Mouse (Mus musculus) ES-E14 (cell line): ENCODE measurements around the gene Inpp4b. TPM values are rescaled to one million over a fixed set of nuclear protein-coding genes. Genes with fewer than 3 reads are reported as not detected.

Experiments used
- DNase-seq: peaks from one replicate; pipeline ENCODE4 v3.0.0-alpha.2; 2013; ENCODE audit warnings: low read depth, low spot score
- H3K27ac ChIP-seq: 2 replicates; pipeline ENCODE4 v1.5.1; 2012; ENCODE audit warnings: low read depth, mild to moderate bottlenecking, low read length, moderate library complexity, mixed read lengths; ENCODE audit not compliant: poor library complexity, insufficient read depth, severe bottlenecking
- H3K36me3 ChIP-seq: 2 replicates; pipeline ENCODE4 v1.6.1; 2012; ENCODE audit warnings: mild to moderate bottlenecking, low read length, moderate library complexity, mixed read lengths; ENCODE audit not compliant: control insufficient read depth, poor library complexity, insufficient read depth, severe bottlenecking
- H3K4me1 ChIP-seq, 2 experiments: fragments of 150-350 bp in 1 of 2; sonication (generic) in 1 of 2; 2 replicates each; pipeline ENCODE4 v1.6.1; 2012; ENCODE audit warnings: low read length in 2 of 2, mild to moderate bottlenecking in 1 of 2, mixed read lengths in 1 of 2; ENCODE audit not compliant: control insufficient read depth in 2 of 2, insufficient read depth in 2 of 2, poor library complexity in 1 of 2
- H3K4me3 ChIP-seq, 2 experiments: fragments of 150-350 bp in 1 of 2; sonication (generic) in 1 of 2; 2 replicates each; pipeline ENCODE4 v1.5.1; 2012; ENCODE audit warnings: low read length in 2 of 2, low read depth in 1 of 2, mild to moderate bottlenecking in 1 of 2, mixed read lengths in 1 of 2; ENCODE audit not compliant: insufficient read depth in 1 of 2, poor library complexity in 1 of 2, severe bottlenecking in 1 of 2
- H3K9ac ChIP-seq: 2 replicates; pipeline ENCODE4 v1.6.1; 2012; ENCODE audit warnings: low read depth, mild to moderate bottlenecking, low read length, mixed read lengths; ENCODE audit not compliant: poor library complexity, insufficient read depth, severe bottlenecking
- H3K9me3 ChIP-seq: fragments of 150-350 bp; sonication (generic); 2 replicates; pipeline ENCODE4 v1.6.1; 2012; ENCODE audit warnings: low read depth, mild to moderate bottlenecking, low read length; ENCODE audit not compliant: control insufficient read depth, insufficient read depth
- CHD2 ChIP-seq: IDR thresholded peaks from 2 replicates; pipeline ENCODE4 v1.6.1; 2014; ENCODE audit warnings: mild to moderate bottlenecking, low read depth, low read length, inconsistent platforms
- HCFC1 ChIP-seq: IDR thresholded peaks from 2 replicates; pipeline ENCODE4 v1.6.1; 2012; ENCODE audit warnings: low read length, inconsistent platforms, borderline replicate concordance; ENCODE audit not compliant: insufficient read depth
- MAFK ChIP-seq: IDR thresholded peaks from 2 replicates; pipeline ENCODE4 v1.6.1; 2014; ENCODE audit warnings: mild to moderate bottlenecking, low read depth, low read length, inconsistent platforms; ENCODE audit not compliant: insufficient read depth
- ZC3H11A ChIP-seq: IDR thresholded peaks from 2 replicates; pipeline ENCODE4 v1.6.1; 2012; ENCODE audit warnings: low read depth, mild to moderate bottlenecking, inconsistent platforms, low read length, borderline replicate concordance
- ZNF384 ChIP-seq: IDR thresholded peaks from 2 replicates; pipeline ENCODE4 v1.6.1; 2012; ENCODE audit warnings: low read depth, low read length, inconsistent platforms
- in situ Hi-C, 2 experiments: fragments of 600-800 bp; cut with MboI; formaldehyde crosslinking; loops; one replicate each; pipeline ENCODE4 v1.15.1; 2025; ENCODE audit warnings: low sequenced_read_pairs in 2 of 2, inconsistent platforms in 1 of 2; ENCODE audit not compliant: unreplicated experiment in 2 of 2
- total RNA-seq: library from RNA; depleted of rRNA; stranded (reverse); fragments of 300-350 nt; gene quantifications from 2 replicates; pipeline ENCODE4 v1.2.3, GENCODE M21; 2012

Gene Inpp4b
- total RNA-seq, 1 experiment: 0.98 TPM

DNA sequence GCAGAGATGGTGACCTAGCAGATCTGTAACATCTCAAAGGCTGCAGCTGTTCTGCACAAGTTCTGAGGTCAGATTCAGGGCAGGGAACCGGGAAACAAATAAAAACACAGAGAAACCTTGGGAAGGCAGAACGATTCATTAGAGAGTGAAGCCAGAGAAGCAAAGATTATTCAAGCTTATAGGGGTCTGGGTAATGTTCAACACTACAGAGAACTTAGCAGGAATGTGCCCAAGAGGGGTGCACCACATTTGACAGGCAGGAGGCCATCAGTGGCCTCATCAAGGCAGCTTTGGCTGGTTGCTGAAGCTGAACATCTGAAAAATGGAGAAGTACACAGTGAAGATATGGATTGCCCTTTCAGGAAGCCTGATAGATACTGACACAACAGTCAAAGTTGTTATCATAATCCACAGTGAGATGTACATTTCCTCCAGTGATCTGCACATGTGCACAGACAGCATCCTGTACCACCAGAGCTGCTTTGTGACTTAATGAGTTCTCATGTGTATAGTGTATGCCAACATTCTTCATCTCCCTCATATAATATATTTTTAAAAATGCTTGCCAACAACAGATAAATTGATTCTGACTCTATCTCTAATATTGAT, 148.8 kb downstream of the Inpp4b start:
- no peak for DNase-seq

DNA sequence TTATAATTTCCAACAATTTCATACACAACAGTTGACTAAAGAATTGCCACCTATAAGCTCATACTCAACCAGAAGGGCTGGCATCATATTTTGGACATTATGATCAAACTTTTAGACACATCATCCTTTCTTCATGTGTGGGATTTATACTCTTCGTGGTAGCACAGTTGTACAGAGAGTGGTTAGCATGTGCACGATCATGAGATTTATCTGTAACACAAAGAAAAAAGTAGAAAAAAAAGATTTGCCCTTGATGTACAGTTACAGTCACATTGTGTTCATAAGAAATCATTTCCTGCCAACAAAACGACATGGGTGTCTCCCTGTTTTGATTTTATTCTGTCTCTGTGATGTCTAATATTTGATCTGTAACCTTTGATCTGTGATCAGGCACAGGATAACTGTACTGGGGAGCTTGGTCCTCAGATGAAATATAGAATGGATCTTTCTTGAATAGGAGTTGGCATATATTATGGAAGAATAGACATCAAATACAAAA, 149.4 kb downstream of the Inpp4b start:
- Histone ChIP-seq H3K36me3 (no peaks in the 10 kb centered on the region), H3K9ac (no peak overlapping the region), H3K27ac (no peak overlapping the region), H3K4me1 (no peaks in the 10 kb centered on the region), H3K9me3 (no peaks in the 10 kb centered on the region), H3K4me3 (no peak overlapping the region)
- in situ Hi-C loops: no loop called here
- no peak for DNase-seq
- TF ChIP-seq ZC3H11A (no peak), CHD2 (no peak), MAFK (no peak), ZNF384 (no peak), HCFC1 (no peak)

More for the DNA sequence above, 148.8 kb downstream of the Inpp4b start:
- Histone ChIP-seq H3K9me3 (no peaks in the 10 kb centered on the region), H3K27ac (no peak overlapping the region), H3K9ac (no peak overlapping the region), H3K36me3 (no peaks in the 10 kb centered on the region), H3K4me1 (no peaks in the 10 kb centered on the region), H3K4me3 (no peak overlapping the region)
- in situ Hi-C loops: no loop called here
- TF ChIP-seq ZNF384: no peak
- TF ChIP-seq HCFC1: no peak
- no peak for TF ChIP-seq ZC3H11A
- no peak for TF ChIP-seq CHD2
- TF ChIP-seq MAFK: no peak

DNA sequence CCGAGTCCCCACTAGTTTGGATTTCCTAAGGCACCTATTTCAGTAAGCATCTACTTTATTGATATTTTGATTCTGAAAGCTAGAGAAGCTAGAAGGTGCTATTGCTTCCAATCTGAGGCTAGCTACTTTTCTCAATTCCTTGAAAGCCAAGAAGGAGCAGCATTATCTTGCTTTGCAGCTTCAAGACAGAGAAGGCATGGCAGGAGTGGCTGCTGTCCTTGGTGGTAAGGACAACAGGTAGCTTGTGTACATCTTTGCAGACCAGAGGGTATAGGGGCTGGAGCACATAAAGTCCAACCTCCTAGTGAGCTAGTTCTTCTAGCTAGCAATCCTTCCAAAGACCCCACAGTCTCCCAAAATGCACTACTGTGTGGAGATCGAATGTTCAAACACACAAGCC, 152.5 kb downstream of the Inpp4b start:
- DNase-seq: no peak
- H3K36me3 ChIP-seq: no peaks in the 10 kb centered on the region
- no peak overlapping the region for H3K4me3 ChIP-seq
- in situ Hi-C loops: no loop called here
- H3K9ac ChIP-seq: no peak overlapping the region
- TF ChIP-seq HCFC1 (no peak), ZNF384 (no peak), ZC3H11A (no peak), CHD2 (no peak), MAFK (no peak)
- H3K4me1 ChIP-seq: no peaks in the 10 kb centered on the region
- H3K27ac ChIP-seq: no peak overlapping the region
- H3K9me3 ChIP-seq: no peaks in the 10 kb centered on the region

DNA sequence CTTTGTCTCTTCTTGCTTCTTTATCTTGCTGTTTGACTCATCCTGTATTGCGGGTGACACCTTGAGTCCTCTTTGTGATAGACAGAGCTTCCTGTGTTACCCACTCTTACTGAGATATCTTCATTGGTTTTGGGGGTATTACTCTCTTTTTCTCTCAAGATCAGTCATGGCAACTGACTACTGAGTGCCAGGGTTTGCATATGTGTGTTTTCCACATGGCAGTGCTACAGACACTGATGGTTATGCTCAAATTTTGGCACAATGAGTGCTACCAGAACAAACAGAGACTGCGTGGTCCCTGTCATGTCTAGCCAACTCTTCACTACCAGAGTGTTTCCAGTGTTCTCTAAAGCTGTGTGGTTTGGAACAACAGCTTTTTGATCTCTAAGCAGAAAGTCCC, 155.3 kb downstream of the Inpp4b start:
- no peak overlapping the region for H3K27ac ChIP-seq
- H3K4me3 ChIP-seq: no peak overlapping the region
- no peak for DNase-seq
- H3K9me3 ChIP-seq: no peaks in the 10 kb centered on the region
- no peak for TF ChIP-seq HCFC1
- no peak for TF ChIP-seq MAFK
- TF ChIP-seq ZC3H11A: no peak
- no peak for TF ChIP-seq CHD2
- no peak for TF ChIP-seq ZNF384
- H3K9ac ChIP-seq: no peak overlapping the region
- H3K4me1 ChIP-seq: no peaks in the 10 kb centered on the region
- no peaks in the 10 kb centered on the region for H3K36me3 ChIP-seq
- in situ Hi-C loops: no loop called here

DNA sequence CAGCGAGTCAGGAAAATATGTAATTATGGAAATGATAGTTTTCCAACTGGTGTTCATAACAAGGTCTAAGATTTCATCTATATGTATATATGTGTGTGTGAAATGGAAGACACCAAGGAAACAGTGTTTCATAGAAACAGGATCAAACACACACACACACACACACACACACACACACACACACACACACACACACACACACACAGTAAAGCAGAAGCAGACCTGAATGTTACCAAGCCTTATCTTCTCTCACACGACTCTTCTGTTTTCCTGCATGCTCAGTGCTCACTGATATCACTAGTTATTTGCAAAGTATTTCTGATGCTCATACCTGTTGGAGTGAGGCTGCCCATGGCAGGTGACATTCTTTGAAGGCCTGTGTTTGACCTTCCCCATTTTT, 159.9 kb downstream of the Inpp4b start:
- Histone ChIP-seq H3K4me1 (no peaks in the 10 kb centered on the region), H3K36me3 (no peaks in the 10 kb centered on the region), H3K4me3 (no peak overlapping the region), H3K27ac (no peak overlapping the region), H3K9ac (no peak overlapping the region), H3K9me3 (no peaks in the 10 kb centered on the region)
- TF ChIP-seq ZNF384 (no peak), MAFK (no peak), CHD2 (no peak), ZC3H11A (no peak), HCFC1 (no peak)
- DNase-seq: no peak
- in situ Hi-C loops: no loop called here
